Mouse (Mus musculus) hindbrain, postnatal 0 days (tissue): Measurements from ENCODE around the gene BC016579. TPM values are rescaled to one million over a fixed set of nuclear protein-coding genes. Genes with fewer than 3 reads are reported as not detected.

ENCODE experiments used
- ATAC-seq: fragments of 200-750 bp; cut with Nextera tagmentation; 2 replicates; pipeline ENCODE4 v1.8.0; 2017; ENCODE audit warnings: mild to moderate bottlenecking, moderate TSS enrichment, moderate library complexity
- DNase-seq: peaks from one replicate; pipeline ENCODE4 v3.0.0-alpha.2; 2015; ENCODE audit warnings: low spot score
- H3K27ac ChIP-seq: fragments of 300-500 bp; sonication (generic); 2 replicates; pipeline ENCODE4 v1.5.1; 2014; ENCODE audit warnings: mild to moderate bottlenecking
- H3K27me3 ChIP-seq: fragments of 300-500 bp; sonication (generic); 2 replicates; pipeline ENCODE4 v1.6.1; 2014; ENCODE audit warnings: low read length, mixed read lengths; ENCODE audit not compliant: insufficient read depth
- H3K36me3 ChIP-seq: fragments of 300-500 bp; sonication (generic); 2 replicates; pipeline ENCODE4 v1.6.1; 2014; ENCODE audit warnings: low read length, mixed read lengths; ENCODE audit not compliant: insufficient read depth
- H3K4me1 ChIP-seq: fragments of 300-500 bp; sonication (generic); 2 replicates; pipeline ENCODE4 v1.6.1; 2014; ENCODE audit warnings: antibody characterized with exemption, low read length, mixed read lengths; ENCODE audit not compliant: insufficient read depth
- H3K4me2 ChIP-seq: fragments of 300-500 bp; sonication (generic); 2 replicates; pipeline ENCODE4 v1.6.1; 2014; ENCODE audit warnings: low read depth, mild to moderate bottlenecking, low read length, moderate library complexity, mixed read lengths
- H3K4me3 ChIP-seq: fragments of 300-500 bp; sonication (generic); 2 replicates; pipeline ENCODE4 v1.5.1; 2014; ENCODE audit warnings: low read length
- H3K9ac ChIP-seq: fragments of 300-500 bp; sonication (generic); replicated peaks from 2 replicates; pipeline ENCODE4 v1.6.1; 2014; ENCODE audit warnings: mild to moderate bottlenecking, low read length, moderate library complexity, mixed read lengths
- H3K9me3 ChIP-seq: fragments of 300-500 bp; sonication (generic); 2 replicates; pipeline ENCODE4 v1.6.1; 2016; ENCODE audit warnings: low read length, mixed read lengths
- CTCF ChIP-seq: IDR thresholded peaks from 2 replicates; pipeline ENCODE4 v1.5.1; 2016; ENCODE audit warnings: antibody characterized with exemption, control low read depth, low read depth
- WGBS: fragments of 180-500 bp; shearing (Covaris S2); extraction: QIAGEN DNeasy Blood & Tissue Kit; methylation state at CpG from one replicate; pipeline ENCODE4 v1.1.7; 2014; 5-methylcytosine and 5-hydroxymethylcytosine counted together
- polyA plus RNA-seq: library from polyadenylated mRNA; unstranded; fragments of >200 nt; fragmentation: Nextera tagmentation; extraction: Ambion mirVana; gene quantifications from 2 replicates; pipeline ENCODE4 v1.2.1, GENCODE M21; 2015
- total RNA-seq: library from RNA; depleted of rRNA; stranded (reverse); fragments of >200 nt; gene quantifications from 2 replicates; pipeline ENCODE4 v1.2.3, GENCODE M21; 2014

BC016579 gene
- total and polyA plus RNA-seq, 2 experiments from 2014 or later, result not detected

DNA sequence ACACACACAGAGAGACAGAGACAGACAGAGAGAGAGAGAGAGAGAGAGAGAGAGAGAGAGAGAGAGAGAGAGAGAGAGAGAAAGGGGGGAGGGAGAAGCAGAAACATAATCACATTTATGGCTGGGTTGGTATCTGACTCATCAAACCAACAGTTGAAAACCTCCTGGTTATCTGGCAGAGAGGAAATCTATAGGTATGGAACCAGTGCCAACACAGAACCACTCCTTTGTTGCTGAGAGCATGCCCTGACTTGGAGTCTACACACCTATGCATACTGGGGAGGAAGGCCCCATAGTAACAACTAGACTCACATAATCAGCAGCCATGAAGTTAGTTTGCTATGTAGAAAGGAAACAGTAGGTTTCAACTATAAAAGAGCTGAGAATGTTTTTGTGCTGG is 8.5 kb upstream of the BC016579 start:
- DNase-seq, result no peak
- Histone ChIP-seq H3K27ac (no peak overlapping the region), H3K36me3 (no peaks in the 10 kb centered on the region), H3K4me2 (no peak overlapping the region), H3K4me3 (no peak overlapping the region), H3K9me3 (no peaks in the 10 kb centered on the region), H3K9ac (no peak overlapping the region), H3K4me1 (no peaks in the 10 kb centered on the region), H3K27me3 (no peaks in the 10 kb centered on the region)
- ATAC-seq, result no peak
- no peak for TF ChIP-seq CTCF

DNA sequence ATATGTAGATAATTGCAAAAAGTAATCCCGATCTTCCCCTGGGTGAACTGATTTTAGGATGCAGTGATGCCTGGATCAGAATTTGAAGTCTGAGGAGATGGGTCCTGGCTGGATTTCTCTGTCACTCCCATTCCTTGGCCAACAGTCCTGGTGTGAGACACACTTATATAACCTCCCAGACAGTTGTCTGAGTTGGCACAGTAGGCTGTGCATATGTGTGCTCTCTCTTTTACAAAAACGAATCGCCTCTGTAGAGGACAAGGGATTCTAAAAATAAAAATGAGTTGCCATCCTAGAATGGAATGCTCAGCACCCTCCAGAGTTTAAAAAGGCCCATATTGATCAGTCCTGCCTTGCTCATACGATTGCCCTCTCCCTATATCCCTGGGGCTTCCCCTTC is 5.7 kb upstream of the BC016579 start:
- Histone ChIP-seq H3K27me3 (no peaks in the 10 kb centered on the region), H3K4me3 (no peak overlapping the region), H3K9ac (no peak overlapping the region), H3K4me1 (no peaks in the 10 kb centered on the region), H3K4me2 (no peak overlapping the region), H3K36me3 (no peaks in the 10 kb centered on the region), H3K27ac (no peak overlapping the region), H3K9me3 (no peaks in the 10 kb centered on the region)
- 87% methylated on average over 4 of the region's 4 CpGs for WGBS
- DNase-seq (no peak), ATAC-seq (no peak)
- no peak for TF ChIP-seq CTCF

DNA sequence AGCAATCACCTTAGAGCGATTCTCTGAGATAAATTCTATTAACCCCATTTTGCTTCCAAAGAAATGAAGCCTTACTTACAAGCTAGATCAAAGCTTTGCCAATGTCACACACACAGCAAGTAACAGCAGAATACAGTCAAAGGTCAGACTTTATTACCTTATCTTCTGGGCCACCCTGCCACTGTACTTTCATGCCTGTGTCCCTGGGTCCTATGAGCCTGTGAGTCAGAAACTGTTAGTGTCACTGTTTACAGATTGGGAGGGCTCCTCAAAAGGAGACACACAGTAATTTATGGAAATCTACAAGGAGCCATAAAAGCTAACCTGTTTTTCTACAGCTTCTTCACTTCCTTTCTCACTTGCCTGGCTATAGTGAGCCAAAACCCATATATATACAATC is 4.4 kb upstream of the BC016579 start:
- peaks cover 4% of the 10 kb centered on the region; the same call in 1 of the 2 replicates for H3K4me1 ChIP-seq
- WGBS, result 92% methylated on average over 1 of the region's 1 CpGs
- no peak overlapping the region for H3K9ac ChIP-seq
- ATAC-seq (no peak), DNase-seq (no peak)
- no peaks in the 10 kb centered on the region for H3K27me3 ChIP-seq
- no peaks in the 10 kb centered on the region for H3K9me3 ChIP-seq
- H3K4me3 ChIP-seq, result no peak overlapping the region
- TF ChIP-seq CTCF, result no peak
- H3K36me3 ChIP-seq, result no peaks in the 10 kb centered on the region
- no peak overlapping the region for H3K4me2 ChIP-seq
- H3K27ac ChIP-seq, result no peak overlapping the region

DNA sequence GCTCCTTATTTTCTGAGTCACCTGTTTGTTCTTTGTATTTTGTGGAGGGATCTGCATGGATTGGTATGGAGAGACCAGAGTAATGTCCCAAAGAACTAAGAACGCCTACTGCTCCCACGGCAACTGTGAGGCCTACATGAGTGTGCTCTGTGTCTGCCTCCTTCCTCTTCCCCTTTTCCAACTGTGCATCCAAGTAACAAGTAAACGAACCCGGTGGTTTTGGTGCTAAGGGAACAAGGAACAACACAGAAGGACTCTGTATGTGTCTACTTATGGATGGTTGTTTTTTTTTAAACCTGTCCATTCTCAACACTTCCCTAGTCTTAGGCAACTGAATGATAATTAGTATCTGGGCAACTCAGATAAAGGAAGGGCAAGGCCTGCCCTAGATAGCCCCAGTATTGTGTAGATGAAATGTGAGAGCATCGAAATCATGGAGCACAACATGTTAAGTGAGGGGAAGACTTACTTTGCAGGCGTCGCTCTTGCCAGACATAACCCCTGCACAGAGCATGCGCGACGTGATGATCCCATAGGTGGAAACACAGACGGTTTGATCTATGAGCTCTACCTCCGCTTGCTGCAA is 3.8 kb upstream of the BC016579 start:
- Histone ChIP-seq H3K36me3 (no peaks in the 10 kb centered on the region), H3K4me1 (peaks cover 4% of the 10 kb centered on the region; the same call in 1 of the 2 replicates), H3K4me3 (no peak overlapping the region), H3K9me3 (no peaks in the 10 kb centered on the region), H3K4me2 (no peak overlapping the region), H3K27me3 (no peaks in the 10 kb centered on the region), H3K27ac (no peak overlapping the region), H3K9ac (no peak overlapping the region)
- no peak for DNase-seq
- WGBS, result 91% methylated on average over 12 of the region's 12 CpGs
- no peak for TF ChIP-seq CTCF
- ATAC-seq, result no peak

DNA sequence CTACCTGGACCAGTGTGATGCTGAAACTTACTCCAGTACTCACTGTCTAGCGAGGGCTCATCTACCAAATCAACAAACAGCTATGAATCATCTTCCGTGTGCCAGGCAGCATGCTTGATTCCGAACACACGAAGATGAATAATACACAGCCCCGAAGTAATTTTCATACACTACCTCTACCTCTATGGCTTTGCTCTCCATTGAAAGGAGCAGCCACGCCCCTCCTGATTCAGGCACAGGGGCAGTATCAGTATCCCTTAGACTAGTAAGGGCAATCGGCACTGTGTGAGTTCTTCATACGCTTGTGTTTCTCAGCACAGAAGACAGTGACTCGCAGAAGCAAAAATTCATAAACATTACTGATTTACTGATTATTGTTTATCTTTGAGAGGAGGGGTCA is 597 bp upstream of the BC016579 start:
- Histone ChIP-seq H3K9ac (no peak overlapping the region), H3K36me3 (no peaks in the 10 kb centered on the region), H3K27ac (no peak overlapping the region), H3K9me3 (no peaks in the 10 kb centered on the region), H3K4me3 (peak overlapping the region; percentile 34; the same call in 1 of the 2 replicates), H3K4me1 (peaks cover 4% of the 10 kb centered on the region; the same call in 1 of the 2 replicates), H3K4me2 (peak overlapping the region; percentile 62; the same call in 1 of the 2 replicates), H3K27me3 (no peaks in the 10 kb centered on the region)
- TF ChIP-seq CTCF, result no peak
- DNase-seq (no peak), ATAC-seq (no peak)
- WGBS, result 71% methylated on average over 9 of the region's 9 CpGs

DNA sequence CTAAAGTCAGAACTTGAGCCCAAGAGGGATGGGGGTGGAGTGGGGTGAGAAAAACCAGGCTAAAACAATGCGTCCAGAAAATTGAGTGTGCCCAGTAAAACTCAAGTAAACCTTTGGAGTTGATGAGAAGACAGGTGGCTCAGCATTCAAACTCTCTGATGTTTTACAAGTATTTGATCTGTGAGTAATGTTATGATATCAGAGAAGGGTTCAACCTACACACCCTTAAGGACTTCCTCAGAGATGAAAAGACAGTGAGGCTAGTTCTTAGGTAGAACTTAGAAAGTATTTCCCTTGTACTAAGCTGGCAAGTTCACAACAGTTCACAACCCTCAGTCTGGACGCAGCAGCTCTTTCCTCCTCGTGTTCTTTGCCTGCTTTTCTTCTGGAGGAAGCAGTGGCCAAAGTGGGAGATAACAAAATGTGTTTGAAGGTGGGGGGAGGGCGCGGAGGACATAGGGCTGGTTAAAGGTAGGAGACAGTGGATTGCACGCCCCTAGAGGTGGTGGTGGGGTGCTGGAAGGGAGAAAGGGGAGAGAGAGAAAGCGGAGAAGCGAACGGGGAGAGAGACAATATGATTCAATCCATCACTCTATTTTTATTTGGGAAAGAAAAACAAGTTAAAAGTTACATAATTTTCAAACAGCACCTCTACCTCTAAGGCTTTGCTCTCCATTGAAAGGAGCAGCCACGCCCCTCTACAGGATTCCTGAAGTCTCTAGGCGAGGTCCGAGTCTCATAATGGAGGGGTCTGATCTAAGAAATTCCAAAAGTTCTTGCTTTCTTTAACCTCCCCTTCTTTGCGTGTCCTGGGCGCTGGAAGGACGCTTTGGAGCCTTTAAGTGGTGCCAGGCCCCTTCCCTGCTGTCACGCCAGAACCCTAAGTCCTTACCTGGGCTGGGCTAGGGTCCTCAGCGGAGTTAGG is 597 bp downstream of the BC016579 start:
- H3K4me1 ChIP-seq, result peaks cover 4% of the 10 kb centered on the region; the same call in 1 of the 2 replicates
- no peak overlapping the region; the same call in 1 of the 2 replicates for H3K9ac ChIP-seq
- no peaks in the 10 kb centered on the region for H3K36me3 ChIP-seq
- H3K27ac ChIP-seq, result no peak overlapping the region
- H3K27me3 ChIP-seq, result no peaks in the 10 kb centered on the region
- H3K4me2 ChIP-seq, result peak overlapping the region; percentile 62
- no peaks in the 10 kb centered on the region for H3K9me3 ChIP-seq
- no peak; the same call in 1 of the 2 replicates for TF ChIP-seq CTCF
- 18% methylated on average over 17 of the region's 17 CpGs for WGBS
- H3K4me3 ChIP-seq, result peak overlapping the region; percentile 34
- no peak for DNase-seq
- ATAC-seq, result no peak
